Mouse (Mus musculus): Measurements from ENCODE around the gene Cebpb. TPM values are rescaled to one million over a fixed set of nuclear protein-coding genes. Genes with fewer than 3 reads are reported as not detected.

Cebpb gene
- polyA plus RNA-seq, 1 experiment: 8.7 TPM

DNA sequence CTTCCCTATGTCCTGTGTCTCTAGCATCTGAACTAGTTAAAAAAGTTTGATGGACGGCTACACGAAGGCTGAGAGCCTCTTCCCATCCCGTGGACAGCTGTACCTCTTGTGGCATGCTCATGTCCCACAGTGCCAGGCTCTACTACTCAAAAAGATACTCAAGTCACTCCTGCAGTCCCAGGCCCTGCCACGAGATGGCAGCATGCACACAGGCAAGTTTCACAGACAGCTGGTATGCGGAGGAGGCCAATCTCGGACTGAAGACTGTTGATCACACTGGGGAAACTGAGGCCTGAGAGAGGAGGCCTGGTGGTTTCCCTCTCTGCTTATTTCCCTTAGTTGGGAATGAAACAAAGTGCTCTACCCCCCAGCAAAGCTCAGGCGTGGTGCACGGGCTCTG lies 3.6 kb upstream of the Cebpb start:
- TF ChIP-seq CTCF (IDR thresholded peaks at IDR 0.05; ENCODE audit: borderline replicate concordance, insufficient read depth, low read depth, low read length) (peak; percentile 100), POLR2A (IDR thresholded peaks at IDR 0.05; ENCODE audit: borderline replicate concordance, insufficient read depth, low read length) (no peak)
- Histone ChIP-seq H3K27ac (ENCODE audit: insufficient read depth, low read length) (no peak overlapping the region), H3K27me3 (ENCODE audit: control insufficient read depth, insufficient read depth, low read length) (no peaks in the 10 kb centered on the region), H3K4me1 (ENCODE audit: control insufficient read depth, insufficient read depth, low read length) (no peaks in the 10 kb centered on the region), H3K4me3 (replicated peaks; ENCODE audit: insufficient read depth, low read depth, low read length) (no peak overlapping the region)
- WGBS: 8% methylated on average over 8 of the region's 8 CpGs
- peak; percentile 84 to 95 for DNase-seq

DNA sequence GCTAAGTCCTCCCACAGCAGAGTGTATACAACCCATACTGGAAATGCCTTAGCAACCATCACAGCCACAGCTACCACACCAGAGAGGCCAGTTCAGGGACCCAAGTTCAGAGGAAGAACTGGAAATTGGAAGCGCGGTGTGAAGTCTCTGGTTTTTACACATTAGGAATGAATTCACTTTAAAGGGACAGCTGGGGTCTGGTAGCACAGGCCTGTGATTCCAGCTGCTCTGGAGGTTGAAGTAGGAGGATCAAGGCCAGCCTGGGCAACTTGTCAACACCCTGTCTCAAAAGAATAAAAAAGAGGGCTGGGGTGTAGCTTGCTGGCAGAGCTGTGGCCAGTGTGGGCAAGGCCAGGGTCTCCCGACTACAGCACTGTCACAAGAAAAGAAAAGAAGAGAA lies 2.9 kb upstream of the Cebpb start:
- 70% methylated on average over 3 of the region's 3 CpGs for WGBS
- Histone ChIP-seq H3K27ac (ENCODE audit: insufficient read depth, low read length) (no peak overlapping the region), H3K27me3 (ENCODE audit: control insufficient read depth, insufficient read depth, low read length) (no peaks in the 10 kb centered on the region), H3K4me3 (replicated peaks; ENCODE audit: insufficient read depth, low read depth, low read length) (no peak overlapping the region), H3K4me1 (ENCODE audit: control insufficient read depth, insufficient read depth, low read length) (no peaks in the 10 kb centered on the region)
- TF ChIP-seq CTCF (IDR thresholded peaks at IDR 0.05; ENCODE audit: borderline replicate concordance, insufficient read depth, low read depth, low read length) (no peak), POLR2A (IDR thresholded peaks at IDR 0.05; ENCODE audit: borderline replicate concordance, insufficient read depth, low read length) (no peak)
- DNase-seq: no peak

DNA sequence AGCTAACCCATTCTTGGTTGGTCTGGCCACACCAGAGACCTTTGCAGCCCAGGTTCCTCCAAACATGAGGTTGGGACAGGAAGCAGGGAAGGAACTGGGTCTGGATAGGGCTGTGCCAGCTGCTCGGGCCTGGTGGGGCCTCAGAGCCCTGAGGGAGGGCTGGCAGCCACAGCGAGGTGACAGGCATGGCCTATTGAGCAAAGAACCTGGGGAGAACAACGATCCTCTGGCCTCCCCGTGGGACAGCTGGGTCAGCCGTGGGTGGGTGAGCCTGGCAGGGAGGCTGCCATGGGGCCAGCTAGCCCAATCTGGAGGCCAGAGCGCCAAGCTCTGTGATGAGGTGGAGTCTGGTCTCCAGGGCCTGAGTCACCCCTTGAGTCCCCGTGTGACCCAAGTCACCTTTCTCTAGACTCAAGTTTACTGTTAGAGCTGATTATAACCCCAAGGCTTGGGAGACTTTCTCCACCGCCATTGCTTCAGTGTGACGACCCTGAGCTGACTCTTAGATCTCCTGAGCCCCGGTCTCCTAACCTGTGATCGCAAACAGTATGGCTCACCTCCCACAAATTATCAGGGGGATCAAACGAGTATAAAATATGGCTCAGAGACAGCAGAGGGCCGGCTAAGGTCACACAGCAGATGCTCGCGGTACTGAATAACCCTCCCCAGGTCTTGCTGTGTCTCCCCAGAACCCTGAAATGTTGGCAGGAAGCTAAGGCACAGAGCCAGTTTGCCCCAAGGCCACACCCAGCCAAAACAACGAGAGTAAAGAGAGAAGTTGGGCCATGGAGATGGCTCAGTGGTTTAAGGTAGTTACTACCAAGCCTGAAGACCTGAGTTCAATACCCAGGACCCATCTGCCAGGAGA lies 2.1 kb upstream of the Cebpb start:
- WGBS: 58% methylated on average over 16 of the region's 16 CpGs
- H3K27me3 ChIP-seq (ENCODE audit: control insufficient read depth, insufficient read depth, low read length): no peaks in the 10 kb centered on the region
- TF ChIP-seq CTCF (IDR thresholded peaks at IDR 0.05; ENCODE audit: borderline replicate concordance, insufficient read depth, low read depth, low read length) (no peak), POLR2A (IDR thresholded peaks at IDR 0.05; ENCODE audit: borderline replicate concordance, insufficient read depth, low read length) (no peak)

DNA sequence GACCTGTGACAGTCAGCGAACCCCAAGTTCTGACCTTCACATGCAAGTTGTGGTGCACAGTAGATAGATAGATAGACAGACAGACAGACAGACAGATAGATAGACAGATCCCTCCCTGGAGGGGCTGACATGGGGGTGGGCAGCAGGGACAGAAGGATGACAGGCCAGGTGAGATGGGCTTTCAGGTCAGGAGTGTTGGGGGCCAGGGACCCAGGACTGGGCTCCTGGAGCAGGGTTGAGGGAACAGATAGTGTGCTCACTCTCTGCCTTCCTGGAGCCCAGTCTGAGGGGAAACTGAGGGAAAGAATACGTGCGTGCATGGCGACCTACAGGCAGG lies 1.5 kb upstream of the Cebpb start:
- TF ChIP-seq CTCF (IDR thresholded peaks at IDR 0.05; ENCODE audit: borderline replicate concordance, insufficient read depth, low read depth, low read length) (no peak), POLR2A (IDR thresholded peaks at IDR 0.05; ENCODE audit: borderline replicate concordance, insufficient read depth, low read length) (no peak)
- no peak for DNase-seq
- Histone ChIP-seq H3K27ac (ENCODE audit: insufficient read depth, low read length) (no peak overlapping the region), H3K27me3 (ENCODE audit: control insufficient read depth, insufficient read depth, low read length) (no peaks in the 10 kb centered on the region), H3K4me1 (ENCODE audit: control insufficient read depth, insufficient read depth, low read length) (no peaks in the 10 kb centered on the region), H3K4me3 (replicated peaks; ENCODE audit: insufficient read depth, low read depth, low read length) (no peak overlapping the region)
- WGBS: 95% methylated on average over 4 of the region's 4 CpGs

More for the DNA sequence above, 2.1 kb upstream of the Cebpb start:
- Histone ChIP-seq H3K4me1 (ENCODE audit: control insufficient read depth, insufficient read depth, low read length) (no peaks in the 10 kb centered on the region), H3K4me3 (replicated peaks; ENCODE audit: insufficient read depth, low read depth, low read length) (no peak overlapping the region), H3K27ac (ENCODE audit: insufficient read depth, low read length) (no peak overlapping the region)
- peak in 1 of 2 experiments; percentile 17 for DNase-seq

DNA sequence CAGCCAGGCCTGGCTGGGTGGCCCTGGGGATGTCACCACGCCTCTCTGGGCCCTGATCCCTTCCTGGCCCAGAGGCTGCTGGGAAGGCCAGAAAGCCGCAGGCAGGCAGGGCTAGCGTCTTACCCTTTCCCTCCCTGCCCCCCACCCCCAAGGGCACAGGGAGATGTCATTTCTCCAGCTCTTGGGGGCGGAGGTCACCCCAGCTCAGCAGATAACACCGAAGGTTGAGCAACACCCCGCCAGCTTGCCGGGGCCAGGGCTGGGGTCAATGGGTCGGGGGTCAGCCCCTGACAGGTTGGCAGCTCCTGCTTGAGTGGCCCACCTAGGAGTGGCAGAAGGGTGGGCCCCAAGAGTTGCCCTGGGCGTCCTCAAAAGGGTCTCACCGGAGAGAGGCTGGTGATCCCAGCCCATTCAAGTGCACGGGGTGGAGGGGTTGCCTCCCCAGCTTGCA lies 1.0 kb upstream of the Cebpb start:
- H3K4me1 ChIP-seq (ENCODE audit: control insufficient read depth, insufficient read depth, low read length): no peaks in the 10 kb centered on the region
- no peaks in the 10 kb centered on the region for H3K27me3 ChIP-seq (ENCODE audit: control insufficient read depth, insufficient read depth, low read length)
- H3K4me3 ChIP-seq (replicated peaks; ENCODE audit: insufficient read depth, low read depth, low read length): no peak overlapping the region
- 75% methylated on average over 11 of the region's 11 CpGs for WGBS
- DNase-seq: peak in 1 of 2 experiments; percentile 17
- no peak overlapping the region for H3K27ac ChIP-seq (ENCODE audit: insufficient read depth, low read length)
- no peak for TF ChIP-seq POLR2A (IDR thresholded peaks at IDR 0.05; ENCODE audit: borderline replicate concordance, insufficient read depth, low read length)

DNA sequence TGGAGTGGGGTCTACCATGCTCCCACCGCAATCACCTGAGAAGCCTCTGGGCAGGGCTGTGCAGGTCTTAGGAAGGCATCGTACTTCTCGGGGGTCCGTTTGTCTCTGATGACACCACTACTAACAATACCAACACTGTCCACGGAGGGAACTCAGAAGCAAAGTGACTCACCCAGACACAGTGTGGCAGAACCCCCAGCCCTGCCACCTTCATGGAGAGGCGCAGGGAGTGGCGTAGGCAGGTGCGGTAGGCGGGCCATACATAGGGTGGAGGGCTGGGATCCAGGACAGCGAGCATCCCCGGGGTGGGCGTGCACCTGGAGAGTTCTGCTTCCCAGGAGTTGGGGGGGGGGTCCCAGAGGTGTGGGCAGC lies 603 bp upstream of the Cebpb start:
- Histone ChIP-seq H3K27me3 (ENCODE audit: control insufficient read depth, insufficient read depth, low read length) (no peaks in the 10 kb centered on the region), H3K4me1 (ENCODE audit: control insufficient read depth, insufficient read depth, low read length) (no peaks in the 10 kb centered on the region), H3K27ac (ENCODE audit: insufficient read depth, low read length) (no peak overlapping the region), H3K4me3 (replicated peaks; ENCODE audit: insufficient read depth, low read depth, low read length) (no peak overlapping the region)
- WGBS: 46% methylated on average over 12 of the region's 12 CpGs
- TF ChIP-seq POLR2A (IDR thresholded peaks at IDR 0.05; ENCODE audit: borderline replicate concordance, insufficient read depth, low read length) (no peak), CTCF (IDR thresholded peaks at IDR 0.05; ENCODE audit: borderline replicate concordance, insufficient read depth, low read depth, low read length) (no peak)
- peak in 1 of 2 experiments; percentile 16 for DNase-seq

DNA sequence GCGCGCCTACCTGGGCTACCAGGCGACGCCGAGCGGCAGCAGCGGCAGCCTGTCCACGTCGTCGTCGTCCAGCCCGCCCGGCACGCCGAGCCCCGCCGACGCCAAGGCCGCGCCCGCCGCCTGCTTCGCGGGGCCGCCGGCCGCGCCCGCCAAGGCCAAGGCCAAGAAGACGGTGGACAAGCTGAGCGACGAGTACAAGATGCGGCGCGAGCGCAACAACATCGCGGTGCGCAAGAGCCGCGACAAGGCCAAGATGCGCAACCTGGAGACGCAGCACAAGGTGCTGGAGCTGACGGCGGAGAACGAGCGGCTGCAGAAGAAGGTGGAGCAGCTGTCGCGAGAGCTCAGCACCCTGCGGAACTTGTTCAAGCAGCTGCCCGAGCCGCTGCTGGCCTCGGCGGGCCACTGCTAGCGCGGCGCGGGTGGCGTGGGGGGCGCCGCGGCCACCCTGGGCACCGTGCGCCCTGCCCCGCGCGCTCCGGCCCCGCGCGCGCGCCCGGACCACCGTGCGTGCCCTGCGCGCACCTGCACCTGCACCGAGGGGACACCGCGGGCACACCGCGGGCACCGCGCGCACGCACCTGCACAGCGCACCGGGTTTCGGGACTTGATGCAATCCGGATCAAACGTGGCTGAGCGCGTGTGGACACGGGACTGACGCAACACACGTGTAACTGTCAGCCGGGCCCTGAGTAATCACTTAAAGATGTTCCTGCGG lies 945 bp downstream of the Cebpb start, which contains the start of gene Tmem189:
Tmem189 (minus strand) TSS at position 322 of the 718 bp plus-strand sequence.
- no peaks in the 10 kb centered on the region for H3K4me1 ChIP-seq (ENCODE audit: control insufficient read depth, insufficient read depth, low read length)
- peak; percentile 50 to 53 for DNase-seq
- peak within 1 kb of the TSS; percentile 37; the same call in 1 of the 2 replicates for H3K27ac ChIP-seq (ENCODE audit: insufficient read depth, low read length)
- H3K4me3 ChIP-seq (replicated peaks; ENCODE audit: insufficient read depth, low read depth, low read length): peak within 1 kb of the TSS; percentile 39
- H3K27me3 ChIP-seq (ENCODE audit: control insufficient read depth, insufficient read depth, low read length): no peaks in the 10 kb centered on the region
- 1% methylated on average over 99 of the region's 99 CpGs for WGBS
- no peak for TF ChIP-seq CTCF (IDR thresholded peaks at IDR 0.05; ENCODE audit: borderline replicate concordance, insufficient read depth, low read depth, low read length)
- no peak for TF ChIP-seq POLR2A (IDR thresholded peaks at IDR 0.05; ENCODE audit: borderline replicate concordance, insufficient read depth, low read length)
